11 mouse cellular contexts compared by ENCODE assay signal in genomic region chr2:119173991-119174651, GRCm38 (mm10). TPM values are rescaled to one million over a fixed set of nuclear protein-coding genes. Genes with fewer than 3 reads are reported as not detected.
DNase-seq lines count a peak whose midpoint lies in the region; ATAC-seq lines count a peak whose summit lies in the region.
"Had no signal": no experiment of that assay in that cellular context is flagged by ENCODE, and none has a peak within 500 bp of the region (broad histone marks: within the 10 kb centered on the region; RNA-seq: fewer than 3 reads in every experiment).

Gene Gm14137, plus strand, starts transcription at chr2:119174509.

- peaks cover 31% of the 10 kb centered on the region for H3K4me1 ChIP-seq in limb, embryonic 12.5 days (replicated peaks)

- H3K4me2 ChIP-seq in limb, embryonic 12.5 days, result no peak within 1 kb of the TSS

- ATAC-seq in limb, embryonic 12.5 days (ENCODE audit: insufficient number of reproducible peaks, insufficient read depth, low FRiP score, low TSS enrichment, low read depth), result no peak
- ATAC-seq: CD4-positive, CD25-positive, alpha-beta regulatory T cell, adult 4 months had no signal

- peak; percentile 77 to 80 for DNase-seq in cerebellum, postnatal 10 days
- DNase-seq in cerebellum, adult 11-12 months, result no peak
- peak; percentile 42 to 51 for DNase-seq in spleen, postnatal 36 days (ENCODE audit: low spot score in 2 of 2)
- DNase-seq in spleen, postnatal 14 days (ENCODE audit: low spot score in 2 of 2), result no peak
- DNase-seq in left cerebral cortex, adult 8-10 months (ENCODE audit: low spot score in 2 of 2), result no peak
- DNase-seq in layer of hippocampus, adult 9-10 months (ENCODE audit: low spot score), result no peak
- no peak for DNase-seq in ovary, postnatal 10 days (ENCODE audit: low spot score)

- peak within 1 kb of the TSS; percentile 34 for H3K9ac ChIP-seq in limb, embryonic 12.5 days (replicated peaks)

- H3K27me3 ChIP-seq in limb, embryonic 12.5 days, result peaks cover 8% of the 10 kb centered on the region; the same call in 1 of the 2 replicates

- H3K9me3 ChIP-seq in limb, embryonic 12.5 days, result no peaks in the 10 kb centered on the region
- H3K9me3 ChIP-seq: megakaryocyte, embryonic 14.5 days had no signal

- H3K36me3 ChIP-seq in limb, embryonic 12.5 days, result peaks cover 37% of the 10 kb centered on the region

- 37% methylated on average over 8 of the region's 8 CpGs for WGBS in limb, embryonic 12.5 days

- no peak within 1 kb of the TSS for H3K27ac ChIP-seq in limb, embryonic 12.5 days

- H3K4me3 ChIP-seq in limb, embryonic 12.5 days (replicated peaks), result no peak within 1 kb of the TSS

RNA-seq across cellular contexts. Expression of gene Gm14137, which starts in this region (rescaled TPM):
- 0.44 and 0.65 TPM in 2 replicates for polyA plus RNA-seq in limb, embryonic 12.5 days (2016; fragmentation: Nextera tagmentation; extraction: Ambion mirVana)
- under 1 TPM in 1 of 4 experiments, not detected in 3; 0.16 TPM for total RNA-seq in left cerebral cortex, adult 8-10 months (2022)
- total RNA-seq: hematopoietic stem cell, adult 5-6 weeks had no signal

Comparison
In these comparisons a context has a peak if more than half of its experiments do, and no peak if none do; other contexts are left out.
1. DNase-seq: peak in cerebellum, postnatal 10 days (2 of 2) and spleen, postnatal 36 days (2 of 2); none in cerebellum, adult 11-12 months (single experiment), spleen, postnatal 14 days (0 of 2), left cerebral cortex, adult 8-10 months (0 of 2), layer of hippocampus, adult 9-10 months (single experiment) and ovary, postnatal 10 days (single experiment).